Mouse (Mus musculus) cortical plate, adult 2 months (tissue): ENCODE data around the gene Insl5.

Source experiments
- CTCF ChIP-seq: fragments of 200-500 bp; IDR thresholded peaks from 2 replicates; pipeline ENCODE4 v1.5.1; 2011; ENCODE audit warnings: mild to moderate bottlenecking, control low read depth, low read length; ENCODE audit not compliant: insufficient read depth; ENCODE audit errors: extremely low read depth
- POLR2A ChIP-seq: fragments of 200-500 bp; IDR thresholded peaks from 2 replicates; pipeline ENCODE4 v1.6.1; 2011; ENCODE audit warnings: mild to moderate bottlenecking, low read length, control low read depth; ENCODE audit not compliant: insufficient read depth; ENCODE audit errors: extremely low read depth

DNA sequence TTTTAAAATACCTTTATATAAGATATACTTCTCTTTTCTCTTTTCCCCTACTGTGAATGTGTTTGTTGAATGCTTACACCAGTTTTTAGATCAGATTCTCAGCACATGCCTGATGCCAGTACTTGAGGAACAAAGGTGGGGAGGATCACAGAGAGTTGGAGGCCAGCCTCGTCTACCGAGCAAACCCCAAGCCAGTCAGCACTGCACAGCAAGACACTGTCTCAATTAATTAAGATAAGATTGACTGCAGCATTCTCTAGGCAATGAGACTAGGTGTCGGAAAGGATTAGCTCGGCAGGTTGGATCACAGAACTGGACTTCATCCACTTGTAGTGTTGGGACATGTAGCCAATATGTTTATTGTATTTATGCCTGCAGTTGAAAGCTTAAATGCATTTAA, 39.3 kb downstream of the Insl5 start:
- TF ChIP-seq CTCF (no peak), POLR2A (no peak)
